Mouse (Mus musculus) spleen, postnatal 4 days (tissue): ENCODE results near the gene Il3.

ENCODE experiments used
- DNase-seq, 2 experiments: peaks; one replicate each; pipeline ENCODE4 v3.0.0; 2022; ENCODE audit warnings: low spot score in 2 of 2

The Il3 gene

GRCm38 (mm10) chr11:54217384-54217783, 49.7 kb downstream of the Il3 start:
- DNase-seq, result no peak

- DNase-seq, result no peak
Measured at GRCm38 (mm10) chr11:54216091-54216490, 51.0 kb downstream of the Il3 start.
